Mouse (Mus musculus) hindbrain, embryonic 12.5 days (tissue): ENCODE measurements around the gene 4430402I18Rik. TPM values are rescaled to one million over a fixed set of nuclear protein-coding genes. Genes with fewer than 3 reads are reported as not detected.

Experiments used
- ATAC-seq: fragments of 200-750 bp; cut with Nextera tagmentation; 2 replicates; pipeline ENCODE4 v1.8.0; 2017; ENCODE audit warnings: moderate TSS enrichment; ENCODE audit not compliant: low FRiP score
- H3K27ac ChIP-seq: fragments of 300-500 bp; sonication (generic); 2 replicates; pipeline ENCODE4 v1.5.1; 2016; ENCODE audit warnings: mild to moderate bottlenecking
- H3K27me3 ChIP-seq: fragments of 300-500 bp; sonication (generic); 2 replicates; pipeline ENCODE4 v1.6.1; 2016; ENCODE audit warnings: mild to moderate bottlenecking
- H3K36me3 ChIP-seq: fragments of 300-500 bp; sonication (generic); 2 replicates; pipeline ENCODE4 v1.6.1; 2016; ENCODE audit warnings: mild to moderate bottlenecking
- H3K4me1 ChIP-seq: fragments of 300-500 bp; sonication (generic); 2 replicates; pipeline ENCODE4 v1.6.1; 2016
- H3K4me2 ChIP-seq: fragments of 300-500 bp; sonication (generic); replicated peaks from 2 replicates; pipeline ENCODE4 v1.6.1; 2016; ENCODE audit warnings: mild to moderate bottlenecking
- H3K4me3 ChIP-seq: fragments of 300-500 bp; sonication (generic); 2 replicates; pipeline ENCODE4 v1.5.1; 2016; ENCODE audit warnings: mild to moderate bottlenecking
- H3K9ac ChIP-seq: fragments of 300-500 bp; sonication (generic); 2 replicates; pipeline ENCODE4 v1.6.1; 2016; ENCODE audit warnings: mild to moderate bottlenecking, moderate library complexity
- H3K9me3 ChIP-seq: fragments of 300-500 bp; sonication (generic); replicated peaks from 2 replicates; pipeline ENCODE4 v1.6.1; 2016; ENCODE audit warnings: mild to moderate bottlenecking
- WGBS: fragments of 180-500 bp; shearing (Covaris S2); methylation state at CpG from one replicate; pipeline ENCODE4 v1.1.7; 2016; 5-methylcytosine and 5-hydroxymethylcytosine counted together
- polyA plus RNA-seq: library from polyadenylated mRNA; unstranded; fragments of >200 nt; fragmentation: Nextera tagmentation; extraction: Ambion mirVana; gene quantifications from 2 replicates; pipeline ENCODE4 v1.2.1, GENCODE M21; 2016

The 4430402I18Rik gene
- polyA plus RNA-seq, 1 experiment from 2014 or later = 1.1 TPM

DNA sequence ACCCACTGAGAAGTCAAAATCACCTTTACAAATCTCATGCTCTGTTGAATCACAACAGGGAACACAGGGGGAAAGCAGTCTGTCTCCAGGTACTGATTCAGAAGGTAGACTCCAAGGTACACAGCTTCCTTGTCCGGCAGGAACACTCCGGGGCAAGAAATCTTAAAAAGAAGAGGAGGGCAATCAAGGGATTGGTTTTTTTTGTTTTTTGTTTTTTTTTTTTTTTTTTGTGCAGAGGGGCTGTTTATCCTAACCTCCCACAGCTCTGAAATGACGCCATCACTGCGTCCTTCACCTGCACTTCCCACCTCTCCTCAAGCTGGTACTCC, 4.1 kb downstream of the 4430402I18Rik start:
- H3K4me1 ChIP-seq = peaks cover 19% of the 10 kb centered on the region
- WGBS = 0% methylated on average over 4 of the region's 4 CpGs
- H3K27me3 ChIP-seq = 0 out of 2 replicates have a peak, but pooled peaks cover 4% of the 10 kb centered on the region
- H3K36me3 ChIP-seq = no peaks in the 10 kb centered on the region
- peak overlapping the region; percentile 78 for H3K9ac ChIP-seq
- peak overlapping the region; percentile 80 for H3K4me2 ChIP-seq
- H3K27ac ChIP-seq = no peak overlapping the region
- no peaks in the 10 kb centered on the region for H3K9me3 ChIP-seq
- peak overlapping the region; percentile 66 for H3K4me3 ChIP-seq
- ATAC-seq = no peak

DNA sequence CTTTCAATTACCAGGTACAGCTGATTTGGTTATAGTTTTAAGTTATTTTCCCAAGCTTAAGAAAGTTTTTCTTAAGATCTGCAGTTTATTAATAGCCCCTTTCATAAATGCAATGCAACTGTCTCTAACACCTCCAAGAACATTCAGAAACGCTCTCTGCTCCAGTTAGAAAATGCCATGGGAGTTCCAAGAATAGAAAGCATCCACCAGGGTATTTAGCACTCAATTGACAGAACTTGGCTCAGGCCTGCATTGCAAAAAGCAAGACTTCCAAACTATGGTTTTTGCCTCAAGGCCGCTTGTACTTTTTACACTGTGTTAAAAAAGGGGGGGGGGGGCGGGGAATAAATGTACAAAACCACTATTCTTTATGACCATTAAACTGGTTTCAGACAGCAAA, 4.5 kb downstream of the 4430402I18Rik start:
- no peaks in the 10 kb centered on the region for H3K9me3 ChIP-seq
- ATAC-seq = no peak
- 52% methylated on average over 3 of the region's 3 CpGs for WGBS
- H3K27ac ChIP-seq = no peak overlapping the region
- H3K4me1 ChIP-seq = peaks cover 19% of the 10 kb centered on the region
- peak overlapping the region; percentile 80 for H3K4me2 ChIP-seq
- H3K9ac ChIP-seq = no peak overlapping the region
- H3K4me3 ChIP-seq = no peak overlapping the region
- H3K27me3 ChIP-seq = 0 out of 2 replicates have a peak, but pooled peaks cover 4% of the 10 kb centered on the region
- H3K36me3 ChIP-seq = no peaks in the 10 kb centered on the region

GRCm38 (mm10) chr19:28951251-28951650, 16.3 kb downstream of the 4430402I18Rik start:
- Histone ChIP-seq H3K9ac (no peak overlapping the region), H3K27me3 (no peaks in the 10 kb centered on the region), H3K9me3 (no peaks in the 10 kb centered on the region), H3K4me1 (no peaks in the 10 kb centered on the region), H3K36me3 (no peaks in the 10 kb centered on the region), H3K4me2 (no peak overlapping the region), H3K4me3 (no peak overlapping the region), H3K27ac (no peak overlapping the region)
- 78% methylated on average over 5 of the region's 5 CpGs for WGBS
- no peak for ATAC-seq

DNA sequence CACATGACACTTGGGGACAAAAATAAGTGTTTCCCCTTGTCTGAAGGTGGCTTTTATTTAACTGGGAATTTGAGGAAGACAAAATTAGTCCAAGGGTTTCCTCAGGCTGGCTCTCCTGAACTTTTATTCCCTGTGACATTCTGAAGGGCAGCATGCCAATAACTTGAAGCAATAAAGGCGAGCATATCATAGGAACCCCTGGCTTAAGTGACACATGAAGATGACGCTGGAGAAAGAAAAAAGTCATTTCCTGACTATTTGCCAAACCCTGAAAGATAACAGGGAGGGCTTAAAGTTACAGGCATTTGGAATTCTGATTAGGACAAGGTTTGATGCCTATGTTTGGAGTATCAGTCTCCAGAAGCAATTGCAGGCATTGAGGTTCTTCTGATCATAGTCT, 20.3 kb downstream of the 4430402I18Rik start:
- Histone ChIP-seq H3K27me3 (no peaks in the 10 kb centered on the region), H3K4me3 (no peak overlapping the region), H3K4me2 (no peak overlapping the region), H3K9me3 (no peaks in the 10 kb centered on the region), H3K9ac (no peak overlapping the region), H3K27ac (no peak overlapping the region), H3K36me3 (no peaks in the 10 kb centered on the region), H3K4me1 (no peaks in the 10 kb centered on the region)
- 70% methylated on average over 2 of the region's 2 CpGs for WGBS
- ATAC-seq = no peak

- Histone ChIP-seq H3K4me1 (no peaks in the 10 kb centered on the region), H3K9me3 (no peaks in the 10 kb centered on the region), H3K27ac (no peak overlapping the region), H3K9ac (no peak overlapping the region), H3K4me2 (no peak overlapping the region), H3K36me3 (no peaks in the 10 kb centered on the region), H3K27me3 (no peaks in the 10 kb centered on the region), H3K4me3 (no peak overlapping the region)
- no peak for ATAC-seq
- WGBS = 66% methylated on average over 4 of the region's 4 CpGs
Observed at GRCm38 (mm10) chr19:28946782-28947181, 20.8 kb downstream of the 4430402I18Rik start.

DNA sequence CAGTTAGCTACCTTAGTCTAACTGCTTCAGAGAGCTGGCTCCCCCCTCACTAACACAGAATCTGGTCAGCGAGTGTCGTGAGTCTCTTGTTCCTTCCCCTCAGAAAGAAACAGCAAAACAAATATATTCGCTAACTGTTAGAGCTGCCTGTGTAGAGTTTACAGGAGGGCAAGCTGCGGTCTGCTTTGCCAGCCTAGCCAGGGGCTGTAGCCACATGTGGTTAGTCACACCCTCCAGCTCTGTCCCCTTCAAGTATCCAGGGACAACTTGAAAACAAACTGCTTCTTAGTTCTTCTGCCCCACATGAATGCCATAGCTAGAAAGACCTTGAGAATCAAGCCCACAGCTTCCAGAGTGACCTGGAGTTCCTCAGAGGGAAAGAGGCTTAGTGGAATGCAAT, 26.3 kb downstream of the 4430402I18Rik start:
- H3K4me3 ChIP-seq = no peak overlapping the region
- no peaks in the 10 kb centered on the region for H3K27me3 ChIP-seq
- no peak overlapping the region for H3K9ac ChIP-seq
- no peaks in the 10 kb centered on the region for H3K4me1 ChIP-seq
- no peak for ATAC-seq
- no peaks in the 10 kb centered on the region for H3K9me3 ChIP-seq
- no peak overlapping the region for H3K27ac ChIP-seq
- H3K4me2 ChIP-seq = no peak overlapping the region
- 70% methylated on average over 4 of the region's 4 CpGs for WGBS
- H3K36me3 ChIP-seq = no peaks in the 10 kb centered on the region

DNA sequence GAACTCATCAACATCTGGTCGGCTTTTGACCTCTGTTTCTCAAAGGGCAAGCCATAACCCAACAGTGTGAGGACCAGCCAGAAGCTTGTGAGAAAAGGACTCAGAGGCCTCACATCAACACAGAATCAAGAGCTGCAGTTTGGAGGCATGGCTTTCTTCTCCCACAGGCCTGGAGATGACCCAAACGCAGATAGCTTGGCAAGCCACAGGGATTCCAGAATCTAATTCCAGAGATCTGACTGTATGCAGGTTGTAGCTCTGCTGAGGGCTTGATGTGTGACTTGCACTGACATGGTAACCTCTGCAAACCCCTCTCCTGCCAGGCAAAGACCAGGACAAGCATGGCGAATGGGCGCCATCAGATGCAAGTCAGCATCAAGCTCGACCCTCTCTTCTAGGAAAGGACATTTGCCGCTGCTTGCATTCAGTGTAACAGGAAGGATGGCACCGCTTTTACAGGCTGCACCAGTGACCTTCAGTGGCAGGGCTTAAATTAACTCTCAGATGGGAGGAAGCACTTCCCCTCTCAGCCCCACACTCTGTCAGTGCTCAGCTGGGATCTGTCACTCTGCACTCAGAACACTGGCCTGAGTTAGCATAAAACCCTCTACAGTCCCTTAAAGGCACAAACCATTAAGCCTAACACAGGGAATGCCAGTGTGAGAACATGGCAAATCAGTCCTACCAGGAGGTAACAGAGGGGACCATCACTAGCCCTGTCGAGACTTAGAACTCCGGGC, 27.3 kb downstream of the 4430402I18Rik start:
- Histone ChIP-seq H3K9ac (no peak overlapping the region), H3K27me3 (no peaks in the 10 kb centered on the region), H3K9me3 (no peaks in the 10 kb centered on the region), H3K4me2 (no peak overlapping the region), H3K4me1 (no peaks in the 10 kb centered on the region), H3K4me3 (no peak overlapping the region), H3K36me3 (no peaks in the 10 kb centered on the region), H3K27ac (no peak overlapping the region)
- 83% methylated on average over 9 of the region's 9 CpGs for WGBS
- ATAC-seq = no peak

DNA sequence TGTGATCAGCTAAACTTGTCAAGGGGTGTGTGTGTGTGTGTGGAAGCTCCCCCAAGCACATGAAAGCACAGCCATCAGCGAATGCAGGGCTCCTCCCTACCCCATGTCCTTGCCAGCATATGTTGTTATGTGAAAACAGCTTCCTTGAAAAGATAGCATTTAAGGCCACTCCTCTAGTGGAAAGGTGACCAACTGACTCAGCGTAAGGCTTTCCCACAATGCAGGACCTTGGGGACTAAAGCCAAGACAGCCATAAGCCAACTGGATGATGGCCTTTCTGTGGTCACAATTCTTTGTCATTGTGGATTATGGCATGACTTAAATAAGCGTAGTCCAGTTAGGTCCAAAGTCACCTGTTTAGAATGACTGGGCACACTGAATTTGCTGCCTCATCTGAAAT, 32.7 kb downstream of the 4430402I18Rik start:
- 93% methylated on average over 3 of the region's 3 CpGs for WGBS
- ATAC-seq = no peak
- no peak overlapping the region for H3K9ac ChIP-seq

GRCm38 (mm10) chr19:28929034-28929433, 38.6 kb downstream of the 4430402I18Rik start:
- Histone ChIP-seq H3K27ac (no peak overlapping the region), H3K27me3 (no peaks in the 10 kb centered on the region), H3K36me3 (no peaks in the 10 kb centered on the region), H3K9ac (no peak overlapping the region), H3K4me1 (no peaks in the 10 kb centered on the region), H3K9me3 (0 out of 2 replicates have a peak, but pooled peaks cover 3% of the 10 kb centered on the region), H3K4me3 (no peak overlapping the region), H3K4me2 (no peak overlapping the region)
- no peak for ATAC-seq

More for the DNA sequence above, 32.7 kb downstream of the 4430402I18Rik start:
- Histone ChIP-seq H3K9me3 (0 out of 2 replicates have a peak, but pooled peaks cover 3% of the 10 kb centered on the region), H3K4me2 (no peak overlapping the region), H3K27ac (no peak overlapping the region), H3K36me3 (no peaks in the 10 kb centered on the region), H3K4me3 (no peak overlapping the region), H3K4me1 (no peaks in the 10 kb centered on the region), H3K27me3 (no peaks in the 10 kb centered on the region)

GRCm38 (mm10) chr19:28927396-28927795, 40.2 kb downstream of the 4430402I18Rik start:
- no peak overlapping the region for H3K27ac ChIP-seq
- no peaks in the 10 kb centered on the region for H3K36me3 ChIP-seq
- no peak overlapping the region for H3K4me3 ChIP-seq
- WGBS = 87% methylated on average over 4 of the region's 4 CpGs
- no peak overlapping the region for H3K9ac ChIP-seq
- no peaks in the 10 kb centered on the region for H3K4me1 ChIP-seq
- H3K27me3 ChIP-seq = no peaks in the 10 kb centered on the region
- no peak overlapping the region for H3K4me2 ChIP-seq
- H3K9me3 ChIP-seq = 0 out of 2 replicates have a peak, but pooled peaks cover 3% of the 10 kb centered on the region
- no peak for ATAC-seq

- no peaks in the 10 kb centered on the region for H3K4me1 ChIP-seq
- no peak for ATAC-seq
- H3K36me3 ChIP-seq = no peaks in the 10 kb centered on the region
- no peaks in the 10 kb centered on the region for H3K27me3 ChIP-seq
- no peak overlapping the region for H3K9ac ChIP-seq
- WGBS = 85% methylated on average over 5 of the region's 5 CpGs
- H3K4me3 ChIP-seq = no peak overlapping the region
- H3K9me3 ChIP-seq = no peaks in the 10 kb centered on the region
- no peak overlapping the region for H3K27ac ChIP-seq
- no peak overlapping the region for H3K4me2 ChIP-seq
Observed at GRCm38 (mm10) chr19:28926366-28926765, 41.2 kb downstream of the 4430402I18Rik start.

- 88% methylated on average over 5 of the region's 5 CpGs for WGBS
- H3K9ac ChIP-seq = no peak overlapping the region
- no peak for ATAC-seq
- no peak overlapping the region for H3K4me2 ChIP-seq
- H3K4me3 ChIP-seq = no peak overlapping the region
- no peaks in the 10 kb centered on the region; the same call in 1 of the 2 replicates for H3K4me1 ChIP-seq
- no peak overlapping the region for H3K27ac ChIP-seq
- H3K9me3 ChIP-seq = no peaks in the 10 kb centered on the region
- H3K27me3 ChIP-seq = no peaks in the 10 kb centered on the region
- H3K36me3 ChIP-seq = no peaks in the 10 kb centered on the region
Observed at GRCm38 (mm10) chr19:28917839-28918238, 49.8 kb downstream of the 4430402I18Rik start.

DNA sequence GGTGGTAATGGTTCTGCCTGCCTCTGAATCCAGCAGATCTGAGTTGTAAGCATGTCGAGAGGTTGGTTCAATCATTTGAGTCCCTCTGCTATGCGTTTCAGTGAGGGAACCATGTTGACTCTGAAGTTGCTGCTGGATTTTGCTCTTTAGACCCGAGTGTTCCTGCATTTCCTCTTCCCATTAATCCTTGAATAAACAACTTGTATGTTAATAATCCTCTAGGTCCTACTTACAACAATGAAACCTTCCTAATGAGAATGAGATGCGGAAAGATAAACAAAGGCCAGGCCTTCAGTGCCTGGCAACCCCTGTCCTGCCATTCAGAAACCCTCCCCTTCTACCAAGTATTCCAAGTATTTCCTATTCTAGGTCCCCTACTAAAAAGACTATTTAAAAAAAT, 51.1 kb downstream of the 4430402I18Rik start:
- H3K27me3 ChIP-seq = no peaks in the 10 kb centered on the region
- H3K4me3 ChIP-seq = no peak overlapping the region
- WGBS = 60% methylated on average over 4 of the region's 4 CpGs
- no peak for ATAC-seq
- no peaks in the 10 kb centered on the region for H3K36me3 ChIP-seq
- H3K9me3 ChIP-seq = no peaks in the 10 kb centered on the region
- H3K9ac ChIP-seq = no peak overlapping the region
- no peaks in the 10 kb centered on the region; the same call in 1 of the 2 replicates for H3K4me1 ChIP-seq
- H3K4me2 ChIP-seq = no peak overlapping the region
- no peak overlapping the region for H3K27ac ChIP-seq
